Mouse (Mus musculus): ENCODE data around the gene Slc22a1.

DNA sequence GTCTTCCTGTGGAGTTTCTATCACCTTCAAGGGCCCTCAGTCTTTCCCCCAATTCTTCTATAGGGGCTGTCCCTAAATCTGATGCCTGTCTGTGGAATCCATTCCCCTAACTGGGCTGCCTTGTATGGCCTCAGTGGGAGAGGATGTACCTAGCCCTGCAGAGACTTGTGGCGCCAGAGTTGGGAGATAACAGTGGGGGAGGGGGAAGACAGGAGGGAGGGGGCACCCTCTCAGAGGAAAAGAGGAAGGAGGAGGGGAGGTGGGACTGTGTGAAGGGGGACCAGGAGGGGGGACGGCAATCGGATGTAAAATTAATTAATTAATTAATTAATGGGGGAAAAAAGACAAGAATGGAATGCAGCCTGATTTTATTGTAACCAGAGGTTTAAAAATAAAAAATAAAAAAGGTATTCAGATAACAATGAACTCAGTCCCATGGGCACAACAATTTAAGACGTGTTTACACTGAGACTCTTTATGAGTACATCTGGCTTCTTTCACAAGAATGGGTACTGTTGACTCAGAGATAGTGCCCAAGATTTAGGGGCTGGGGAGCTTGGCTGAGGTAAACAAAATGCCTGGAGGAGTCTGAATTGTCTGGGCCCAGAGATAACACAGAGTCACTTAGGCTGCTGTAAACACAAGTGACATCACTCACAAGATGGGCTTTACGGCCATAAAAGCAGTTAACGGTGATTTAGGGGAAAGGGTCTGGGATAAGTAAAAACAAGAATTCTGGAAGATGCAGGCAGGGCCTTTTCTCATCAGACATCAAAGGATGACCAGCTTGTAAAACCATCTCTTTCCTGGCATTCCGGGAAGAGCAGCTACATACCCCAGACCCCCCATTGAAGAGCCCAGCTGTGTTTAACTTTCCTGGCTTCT, 6.9 kb downstream of the Slc22a1 start:
- TF ChIP-seq GATA1 (IDR thresholded peaks at IDR 0.05; ENCODE audit: low read length) (no peak), TAL1 (IDR thresholded peaks at IDR 0.05; ENCODE audit: low read length) (no peak)
